Mouse (Mus musculus): ENCODE results near the gene Strc. TPM values are rescaled to one million over a fixed set of nuclear protein-coding genes. Genes with fewer than 3 reads are reported as not detected.
A peak's percentile ranks its signal among the peaks of the same experiment; 100 is the strongest.
"Not testable (repeated sequence)": the region's sequence is repeated elsewhere in the genome, so short reads cannot be mapped to it uniquely, and the experiment has no call there.

Strc gene
- polyA plus RNA-seq (2015; fragmentation: Nextera tagmentation; extraction: Ambion mirVana), result not detected in 2 replicates

GRCm38 (mm10) chr2:121386961-121387575 is at the start of gene Strc:
TSS of gene Strc (minus strand) at chr2:121387168.
- H3K9ac ChIP-seq (ENCODE audit: low read length); H3K4me2 ChIP-seq (ENCODE audit: low read depth, low read length); H3K27ac ChIP-seq (ENCODE audit: low read length); H3K9me3 ChIP-seq (ENCODE audit: control insufficient read depth, low read length); H3K27me3 ChIP-seq (ENCODE audit: control insufficient read depth, insufficient read depth, low read depth, low read length); H3K4me1 ChIP-seq (replicated peaks; ENCODE audit: control insufficient read depth, insufficient read depth, low read length); H3K36me3 ChIP-seq (ENCODE audit: control insufficient read depth, insufficient read depth, low read length); ATAC-seq (ENCODE audit: low read depth); H3K4me3 ChIP-seq (ENCODE audit: low read length): not testable (repeated sequence)
- 94% methylated on average over 15 of the region's 17 CpGs for WGBS

DNA sequence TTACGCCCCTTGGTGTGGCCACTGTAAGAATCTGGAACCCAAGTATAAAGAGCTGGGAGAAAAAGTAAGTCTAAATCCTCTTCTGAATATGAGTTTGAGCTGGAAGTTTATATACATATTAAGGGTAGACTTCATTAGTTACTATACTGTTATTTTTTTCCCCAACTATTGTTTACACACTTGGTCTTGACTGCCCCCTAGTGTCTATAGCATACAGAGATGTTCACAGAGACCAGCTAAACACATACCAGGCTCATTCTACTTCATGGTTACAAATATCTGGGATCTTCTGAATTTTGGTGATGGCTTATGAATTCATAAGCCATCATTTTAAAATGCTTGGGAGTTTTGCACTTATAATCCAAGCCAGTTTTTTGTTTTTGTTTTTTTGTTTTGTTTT is 47.9 kb upstream of the Strc start:
- WGBS, result 89% methylated on average over 1 of the region's 1 CpGs
- Histone ChIP-seq H3K27ac (ENCODE audit: low read length) (no peak overlapping the region), H3K9ac (ENCODE audit: low read length) (no peak overlapping the region), H3K9me3 (ENCODE audit: control insufficient read depth, low read length) (no peaks in the 10 kb centered on the region), H3K4me3 (ENCODE audit: low read length) (no peak overlapping the region), H3K4me1 (replicated peaks; ENCODE audit: control insufficient read depth, insufficient read depth, low read length) (no peaks in the 10 kb centered on the region), H3K36me3 (ENCODE audit: control insufficient read depth, insufficient read depth, low read length) (peaks cover 63% of the 10 kb centered on the region), H3K27me3 (ENCODE audit: control insufficient read depth, insufficient read depth, low read depth, low read length) (no peaks in the 10 kb centered on the region), H3K4me2 (ENCODE audit: low read depth, low read length) (no peak overlapping the region)
- ATAC-seq (ENCODE audit: low read depth), result no peak

DNA sequence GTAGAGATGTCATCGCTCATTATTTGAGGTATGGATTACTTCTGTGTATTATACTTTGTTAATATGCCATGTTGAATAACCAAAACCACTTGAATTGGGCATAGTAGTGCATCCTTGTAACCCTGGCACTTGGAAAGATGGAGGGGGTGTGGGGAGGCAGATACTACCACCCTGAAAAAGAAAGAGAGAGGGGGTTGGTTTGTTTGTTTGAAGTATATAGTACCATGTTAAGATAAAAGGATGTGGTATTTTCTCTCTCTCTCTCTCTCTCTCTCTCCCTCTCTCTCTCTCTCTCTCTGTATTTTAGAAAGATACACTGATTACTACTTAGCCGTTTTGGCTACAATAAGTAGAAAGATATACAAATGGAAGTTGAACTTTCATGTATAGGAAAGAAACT is 38.9 kb upstream of the Strc start:
- Histone ChIP-seq H3K36me3 (ENCODE audit: control insufficient read depth, insufficient read depth, low read length) (peaks cover 51% of the 10 kb centered on the region), H3K9me3 (ENCODE audit: control insufficient read depth, low read length) (no peaks in the 10 kb centered on the region)
- 89% methylated on average over 2 of the region's 2 CpGs for WGBS

GRCm38 (mm10) chr2:121423166-121423565 is 36.2 kb upstream of the Strc start:
- H3K36me3 ChIP-seq (ENCODE audit: control insufficient read depth, insufficient read depth, low read length), result peaks cover 37% of the 10 kb centered on the region
- H3K4me1 ChIP-seq (replicated peaks; ENCODE audit: control insufficient read depth, insufficient read depth, low read length), result peaks cover 2% of the 10 kb centered on the region; the same call in 1 of the 2 replicates
- H3K4me3 ChIP-seq (ENCODE audit: low read length), result no peak overlapping the region
- no peak overlapping the region for H3K27ac ChIP-seq (ENCODE audit: low read length)
- ATAC-seq (ENCODE audit: low read depth), result no peak
- 88% methylated on average over 2 of the region's 2 CpGs for WGBS
- no peak overlapping the region for H3K4me2 ChIP-seq (ENCODE audit: low read depth, low read length)
- no peaks in the 10 kb centered on the region for H3K9me3 ChIP-seq (ENCODE audit: control insufficient read depth, low read length)
- H3K9ac ChIP-seq (ENCODE audit: low read length), result no peak overlapping the region
- no peaks in the 10 kb centered on the region for H3K27me3 ChIP-seq (ENCODE audit: control insufficient read depth, insufficient read depth, low read depth, low read length)

More for the DNA sequence above, 38.9 kb upstream of the Strc start:
- Histone ChIP-seq H3K27ac (ENCODE audit: low read length) (no peak overlapping the region), H3K27me3 (ENCODE audit: control insufficient read depth, insufficient read depth, low read depth, low read length) (no peaks in the 10 kb centered on the region), H3K4me1 (replicated peaks; ENCODE audit: control insufficient read depth, insufficient read depth, low read length) (no peaks in the 10 kb centered on the region), H3K9ac (ENCODE audit: low read length) (no peak overlapping the region), H3K4me3 (ENCODE audit: low read length) (no peak overlapping the region), H3K4me2 (ENCODE audit: low read depth, low read length) (no peak overlapping the region)
- ATAC-seq (ENCODE audit: low read depth), result no peak

- H3K4me3 ChIP-seq (ENCODE audit: low read length), result no peak overlapping the region
- no peaks in the 10 kb centered on the region for H3K9me3 ChIP-seq (ENCODE audit: control insufficient read depth, low read length)
- H3K4me2 ChIP-seq (ENCODE audit: low read depth, low read length), result no peak overlapping the region
- no peak for ATAC-seq (ENCODE audit: low read depth)
- no peak overlapping the region for H3K9ac ChIP-seq (ENCODE audit: low read length)
- peaks cover 22% of the 10 kb centered on the region for H3K36me3 ChIP-seq (ENCODE audit: control insufficient read depth, insufficient read depth, low read length)
- H3K27me3 ChIP-seq (ENCODE audit: control insufficient read depth, insufficient read depth, low read depth, low read length), result no peaks in the 10 kb centered on the region
- H3K27ac ChIP-seq (ENCODE audit: low read length), result no peak overlapping the region
- 81% methylated on average over 3 of the region's 3 CpGs for WGBS
- peaks cover 16% of the 10 kb centered on the region for H3K4me1 ChIP-seq (replicated peaks; ENCODE audit: control insufficient read depth, insufficient read depth, low read length)
These were observed 31.5 kb upstream of the Strc start for GRCm38 (mm10) chr2:121418476-121418875.

DNA sequence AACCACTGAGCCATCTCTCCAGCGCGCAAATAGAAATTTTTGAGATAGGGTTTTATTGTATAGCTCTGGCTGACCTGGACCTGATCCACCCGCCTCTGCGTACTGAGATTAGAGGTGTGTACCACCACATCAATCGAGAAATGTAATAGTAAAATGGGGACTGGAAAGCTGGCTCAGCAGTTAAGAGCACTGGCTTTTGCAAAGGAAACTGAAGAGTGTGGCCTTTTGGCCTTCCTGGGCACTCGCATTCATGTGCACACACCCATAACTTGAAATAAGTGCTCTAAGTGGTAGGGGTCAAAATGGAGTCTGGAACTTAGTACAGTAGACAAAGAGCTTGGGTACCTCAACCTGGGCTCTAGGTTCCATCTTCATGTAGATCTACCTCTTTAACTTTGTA is 29.4 kb upstream of the Strc start:
- ATAC-seq (ENCODE audit: low read depth), result no peak
- no peaks in the 10 kb centered on the region for H3K27me3 ChIP-seq (ENCODE audit: control insufficient read depth, insufficient read depth, low read depth, low read length)
- H3K4me1 ChIP-seq (replicated peaks; ENCODE audit: control insufficient read depth, insufficient read depth, low read length), result peaks cover 19% of the 10 kb centered on the region
- H3K36me3 ChIP-seq (ENCODE audit: control insufficient read depth, insufficient read depth, low read length), result peaks cover 11% of the 10 kb centered on the region
- H3K4me3 ChIP-seq (ENCODE audit: low read length), result no peak overlapping the region
- no peak overlapping the region; the same call in 1 of the 2 replicates for H3K4me2 ChIP-seq (ENCODE audit: low read depth, low read length)
- no peak overlapping the region for H3K27ac ChIP-seq (ENCODE audit: low read length)
- 83% methylated on average over 6 of the region's 6 CpGs for WGBS
- no peak overlapping the region for H3K9ac ChIP-seq (ENCODE audit: low read length)
- H3K9me3 ChIP-seq (ENCODE audit: control insufficient read depth, low read length), result no peaks in the 10 kb centered on the region

- H3K36me3 ChIP-seq (ENCODE audit: control insufficient read depth, insufficient read depth, low read length), result peaks cover 6% of the 10 kb centered on the region
- H3K4me2 ChIP-seq (ENCODE audit: low read depth, low read length), result peak overlapping the region; percentile 70
- peak overlapping the region; percentile 63 for H3K9ac ChIP-seq (ENCODE audit: low read length)
- 61% methylated on average over 3 of the region's 3 CpGs for WGBS
- no peak overlapping the region for H3K27ac ChIP-seq (ENCODE audit: low read length)
- H3K27me3 ChIP-seq (ENCODE audit: control insufficient read depth, insufficient read depth, low read depth, low read length), result no peaks in the 10 kb centered on the region
- peak overlapping the region; percentile 84 for H3K4me3 ChIP-seq (ENCODE audit: low read length)
- no peaks in the 10 kb centered on the region for H3K9me3 ChIP-seq (ENCODE audit: control insufficient read depth, low read length)
- peaks cover 19% of the 10 kb centered on the region for H3K4me1 ChIP-seq (replicated peaks; ENCODE audit: control insufficient read depth, insufficient read depth, low read length)
- ATAC-seq (ENCODE audit: low read depth), result no peak
These were observed 28.6 kb upstream of the Strc start for GRCm38 (mm10) chr2:121415591-121415990.

DNA sequence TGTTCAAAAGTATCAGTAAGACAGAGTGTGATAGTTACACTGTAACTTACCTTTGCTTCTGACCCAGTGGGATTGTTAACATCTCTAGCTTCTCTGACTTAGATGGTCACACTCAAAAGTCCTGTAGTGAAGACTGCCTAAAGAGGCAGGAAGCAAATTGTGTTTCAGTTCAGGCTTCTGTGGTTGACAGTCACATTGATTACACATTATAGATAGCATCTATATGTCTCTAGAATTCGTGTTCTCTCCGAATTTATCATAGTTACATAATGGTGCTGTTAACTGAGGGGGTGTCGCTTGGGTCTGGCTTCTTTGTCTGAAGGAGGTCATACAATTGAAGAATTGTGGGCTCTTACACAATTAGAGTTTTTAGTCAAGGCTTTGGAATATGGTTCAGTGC is 28.1 kb upstream of the Strc start:
- Histone ChIP-seq H3K4me1 (replicated peaks; ENCODE audit: control insufficient read depth, insufficient read depth, low read length) (peaks cover 19% of the 10 kb centered on the region), H3K9ac (ENCODE audit: low read length) (peak overlapping the region; percentile 63), H3K36me3 (ENCODE audit: control insufficient read depth, insufficient read depth, low read length) (peaks cover 6% of the 10 kb centered on the region), H3K4me2 (ENCODE audit: low read depth, low read length) (peak overlapping the region; percentile 70), H3K27me3 (ENCODE audit: control insufficient read depth, insufficient read depth, low read depth, low read length) (no peaks in the 10 kb centered on the region), H3K4me3 (ENCODE audit: low read length) (peak overlapping the region; percentile 84), H3K9me3 (ENCODE audit: control insufficient read depth, low read length) (no peaks in the 10 kb centered on the region), H3K27ac (ENCODE audit: low read length) (no peak overlapping the region)
- ATAC-seq (ENCODE audit: low read depth), result no peak
- WGBS, result 29% methylated on average over 3 of the region's 3 CpGs

GRCm38 (mm10) chr2:121414139-121414685 is 27.2 kb upstream of the Strc start:
- Histone ChIP-seq H3K9ac (ENCODE audit: low read length) (peak overlapping the region; percentile 97), H3K4me3 (ENCODE audit: low read length) (peak overlapping the region; percentile 84), H3K9me3 (ENCODE audit: control insufficient read depth, low read length) (no peaks in the 10 kb centered on the region), H3K27me3 (ENCODE audit: control insufficient read depth, insufficient read depth, low read depth, low read length) (no peaks in the 10 kb centered on the region), H3K4me1 (replicated peaks; ENCODE audit: control insufficient read depth, insufficient read depth, low read length) (peaks cover 19% of the 10 kb centered on the region), H3K36me3 (ENCODE audit: control insufficient read depth, insufficient read depth, low read length) (peaks cover 2% of the 10 kb centered on the region; the same call in 1 of the 2 replicates), H3K4me2 (ENCODE audit: low read depth, low read length) (peak overlapping the region; percentile 70), H3K27ac (ENCODE audit: low read length) (peak overlapping the region; percentile 96)
- peak; percentile 51 for ATAC-seq (ENCODE audit: low read depth)
- WGBS, result 0% methylated on average over 32 of the region's 32 CpGs

All from lung, embryonic 16.5 days (tissue).